Mouse (Mus musculus) kidney, postnatal 0 days (tissue): Measurements from ENCODE around the gene Phf13. TPM values are rescaled to one million over a fixed set of nuclear protein-coding genes. Genes with fewer than 3 reads are reported as not detected.

Experiments used
- ATAC-seq: fragments of 200-750 bp; cut with Nextera tagmentation; replicated peaks from 2 replicates; pipeline ENCODE4 v1.8.0; 2017; ENCODE audit warnings: low read depth, moderate number of reproducible peaks, moderate TSS enrichment, moderate library complexity; ENCODE audit not compliant: low FRiP score
- DNase-seq: peaks from one replicate; pipeline ENCODE4 v3.0.0-alpha.2; 2016; ENCODE audit warnings: low spot score
- H3K27ac ChIP-seq: fragments of 300-500 bp; sonication (generic); 2 replicates; pipeline ENCODE4 v1.5.1; 2014; ENCODE audit warnings: mild to moderate bottlenecking
- H3K27me3 ChIP-seq: fragments of 300-500 bp; sonication (generic); 2 replicates; pipeline ENCODE4 v1.6.1; 2014; ENCODE audit warnings: low read length, mixed read lengths; ENCODE audit not compliant: insufficient read depth
- H3K36me3 ChIP-seq: fragments of 300-500 bp; sonication (generic); 2 replicates; pipeline ENCODE4 v1.6.1; 2014; ENCODE audit warnings: low read length, mixed read lengths; ENCODE audit not compliant: insufficient read depth
- H3K4me1 ChIP-seq: fragments of 300-500 bp; sonication (generic); replicated peaks from 2 replicates; pipeline ENCODE4 v1.6.1; 2014; ENCODE audit warnings: antibody characterized with exemption, low read length, mixed read lengths; ENCODE audit not compliant: insufficient read depth
- H3K4me2 ChIP-seq: fragments of 300-500 bp; sonication (generic); 2 replicates; pipeline ENCODE4 v1.6.1; 2014; ENCODE audit warnings: mild to moderate bottlenecking, low read length, moderate library complexity, mixed read lengths
- H3K4me3 ChIP-seq: fragments of 300-500 bp; sonication (generic); replicated peaks from 2 replicates; pipeline ENCODE4 v1.5.1; 2014; ENCODE audit warnings: low read depth, low read length
- H3K9ac ChIP-seq: fragments of 300-500 bp; sonication (generic); 2 replicates; pipeline ENCODE4 v1.6.1; 2014; ENCODE audit warnings: low read depth, low read length
- H3K9me3 ChIP-seq: fragments of 300-500 bp; sonication (generic); replicated peaks from 2 replicates; pipeline ENCODE4 v1.6.1; 2016; ENCODE audit warnings: low read length, inconsistent platforms, mixed read lengths
- CTCF ChIP-seq: IDR thresholded peaks from 2 replicates; pipeline ENCODE4 v1.5.1; 2016; ENCODE audit warnings: antibody characterized with exemption, low read depth, mild to moderate bottlenecking, moderate library complexity
- WGBS: fragments of 180-500 bp; shearing (Covaris S2); extraction: QIAGEN DNeasy Blood & Tissue Kit; methylation state at CpG from one replicate; pipeline ENCODE4 v1.1.7; 2014; 5-methylcytosine and 5-hydroxymethylcytosine counted together
- polyA plus RNA-seq: library from polyadenylated mRNA; unstranded; fragments of >200 nt; fragmentation: Nextera tagmentation; extraction: Ambion mirVana; gene quantifications from 2 replicates; pipeline ENCODE4 v1.2.1, GENCODE M21; 2015

Gene Phf13
- polyA plus RNA-seq, 1 experiment from 2014 or later: 23.7 TPM

GRCm38 (mm10) chr4:152028456-152028855, 32.4 kb upstream of the Phf13 start:
- DNase-seq (no peak), ATAC-seq (no peak)
- no peak overlapping the region for H3K4me3 ChIP-seq
- TF ChIP-seq CTCF: no peak
- WGBS: 59% methylated on average over 15 of the region's 15 CpGs
- peaks cover 22% of the 10 kb centered on the region for H3K4me1 ChIP-seq
- H3K4me2 ChIP-seq: peak overlapping the region; percentile 75
- H3K36me3 ChIP-seq: no peaks in the 10 kb centered on the region
- H3K9me3 ChIP-seq: no peaks in the 10 kb centered on the region
- peak overlapping the region; percentile 50; the same call in 1 of the 2 replicates for H3K9ac ChIP-seq
- no peak overlapping the region for H3K27ac ChIP-seq
- H3K27me3 ChIP-seq: no peaks in the 10 kb centered on the region

DNA sequence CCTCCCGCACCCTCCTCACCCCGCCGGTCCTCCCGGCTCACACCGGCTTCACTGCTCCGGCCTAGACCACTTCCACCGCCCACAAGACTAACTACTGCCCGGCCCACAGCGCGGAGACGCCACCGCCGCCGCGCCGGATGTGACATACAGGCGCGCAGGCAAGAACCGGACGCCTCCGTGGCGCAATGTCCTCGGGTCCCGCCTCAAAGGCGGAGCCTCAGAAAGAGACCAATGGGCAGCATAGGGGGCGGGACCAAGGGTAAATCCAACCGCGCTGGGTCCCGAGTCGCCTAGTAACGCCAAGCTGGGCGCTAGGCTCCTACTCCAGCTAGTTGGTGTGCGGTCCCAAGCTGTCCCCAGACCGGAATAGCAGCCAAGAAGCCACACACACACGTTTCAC, 31.5 kb upstream of the Phf13 start, which contains the start of gene Zbtb48:
Zbtb48 (minus strand) TSS at position 148 of the 400 bp plus-strand sequence.
- TF ChIP-seq CTCF: no peak
- Histone ChIP-seq H3K27me3 (no peaks in the 10 kb centered on the region), H3K9me3 (no peaks in the 10 kb centered on the region), H3K9ac (peak within 1 kb of the TSS; percentile 53), H3K27ac (peak within 1 kb of the TSS; percentile 76), H3K4me1 (peaks cover 22% of the 10 kb centered on the region), H3K4me2 (peak within 1 kb of the TSS; percentile 75), H3K4me3 (peak within 1 kb of the TSS; percentile 66), H3K36me3 (no peaks in the 10 kb centered on the region)
- DNase-seq (peak; percentile 99), ATAC-seq (peak; percentile 95)
- WGBS: under 1% methylated on average over 30 of the region's 35 CpGs

DNA sequence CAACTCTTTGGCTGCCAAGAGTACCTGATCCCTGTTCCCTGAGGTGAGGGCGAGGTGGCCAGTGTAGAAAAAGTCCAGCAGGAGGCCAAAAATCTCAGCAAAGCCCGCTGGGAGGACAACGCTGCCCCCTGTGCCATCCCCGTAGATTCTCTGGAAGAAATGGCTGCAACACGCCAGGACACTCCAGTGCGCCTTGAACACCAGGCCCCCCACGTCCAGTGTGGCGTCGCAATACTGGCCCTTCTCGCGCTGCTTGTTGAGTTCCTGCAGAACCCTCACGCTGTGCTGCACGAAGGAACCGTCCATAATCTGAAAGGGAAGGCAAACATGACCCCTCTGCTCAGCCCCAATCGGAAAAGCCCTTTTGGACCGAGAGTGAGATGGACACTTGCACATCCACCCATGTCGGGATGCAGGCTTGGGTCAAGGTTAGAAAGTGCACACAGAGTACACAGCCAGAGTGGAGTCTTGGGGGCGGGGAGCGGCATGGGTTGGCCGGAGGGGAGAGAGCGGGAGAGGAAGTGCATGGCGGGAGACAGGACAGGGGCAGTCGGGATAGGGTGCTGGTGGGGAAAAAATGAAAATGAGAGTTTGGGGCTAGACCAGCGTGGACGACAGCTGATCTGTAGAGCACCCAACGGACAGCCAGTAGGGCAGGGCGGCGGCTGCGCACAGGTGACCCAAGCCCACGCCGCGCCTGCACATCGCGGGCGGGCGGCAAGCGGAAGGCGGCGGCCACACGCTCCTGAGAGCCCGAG, 30.9 kb upstream of the Phf13 start:
- Histone ChIP-seq H3K36me3 (peaks cover 5% of the 10 kb centered on the region; the same call in 1 of the 2 replicates), H3K4me3 (peak overlapping the region; percentile 66), H3K27me3 (no peaks in the 10 kb centered on the region), H3K9ac (peak overlapping the region; percentile 53), H3K9me3 (no peaks in the 10 kb centered on the region), H3K4me1 (peaks cover 22% of the 10 kb centered on the region), H3K27ac (peak overlapping the region; percentile 76), H3K4me2 (peak overlapping the region; percentile 75)
- TF ChIP-seq CTCF: peak; percentile 12; the same call in 1 of the 2 replicates
- WGBS: 2% methylated on average over 39 of the region's 41 CpGs
- DNase-seq (peak; percentile 52), ATAC-seq (peak; percentile 62)

- Histone ChIP-seq H3K9ac (no peak overlapping the region), H3K27ac (no peak overlapping the region), H3K4me2 (no peak overlapping the region), H3K4me3 (no peak overlapping the region), H3K36me3 (peaks cover 29% of the 10 kb centered on the region), H3K9me3 (no peaks in the 10 kb centered on the region), H3K4me1 (peaks cover 22% of the 10 kb centered on the region), H3K27me3 (no peaks in the 10 kb centered on the region)
- ATAC-seq (no peak), DNase-seq (no peak)
- no peak for TF ChIP-seq CTCF
- WGBS: 89% methylated on average over 11 of the region's 11 CpGs
These were observed 28.5 kb upstream of the Phf13 start for GRCm38 (mm10) chr4:152024525-152024924.

DNA sequence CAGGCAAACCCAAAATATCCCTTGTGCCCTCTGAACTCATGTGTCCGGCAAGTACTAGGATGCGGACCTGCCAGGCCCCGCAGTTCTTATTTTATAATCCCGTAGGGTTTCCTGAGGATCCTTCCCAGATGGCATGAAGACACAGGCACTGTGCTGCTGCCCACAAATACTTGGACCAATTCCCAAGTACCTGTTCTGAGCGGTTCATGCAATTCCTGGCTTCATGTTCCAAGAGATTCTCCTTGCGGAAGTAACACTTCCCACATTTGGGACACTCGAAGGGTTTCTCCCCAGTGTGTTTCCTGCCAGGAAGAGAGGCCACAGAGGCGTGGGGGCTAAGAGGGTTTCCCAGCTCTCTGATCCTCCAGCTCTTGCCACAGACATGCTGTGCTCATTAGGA, 26.4 kb upstream of the Phf13 start:
- no peak overlapping the region for H3K27ac ChIP-seq
- no peak for TF ChIP-seq CTCF
- H3K36me3 ChIP-seq: peaks cover 33% of the 10 kb centered on the region
- H3K4me1 ChIP-seq: peaks cover 16% of the 10 kb centered on the region
- WGBS: 79% methylated on average over 8 of the region's 8 CpGs
- ATAC-seq: no peak
- H3K4me2 ChIP-seq: no peak overlapping the region
- no peak overlapping the region for H3K4me3 ChIP-seq
- H3K9ac ChIP-seq: no peak overlapping the region
- no peaks in the 10 kb centered on the region for H3K9me3 ChIP-seq
- DNase-seq: no peak
- no peaks in the 10 kb centered on the region for H3K27me3 ChIP-seq

GRCm38 (mm10) chr4:152021568-152022097, 25.6 kb upstream of the Phf13 start:
- peaks cover 33% of the 10 kb centered on the region for H3K36me3 ChIP-seq
- DNase-seq (no peak), ATAC-seq (no peak)
- no peaks in the 10 kb centered on the region for H3K27me3 ChIP-seq
- 78% methylated on average over 12 of the region's 12 CpGs for WGBS
- TF ChIP-seq CTCF: no peak
- no peak overlapping the region for H3K9ac ChIP-seq
- H3K4me1 ChIP-seq: peaks cover 14% of the 10 kb centered on the region
- H3K9me3 ChIP-seq: no peaks in the 10 kb centered on the region
- no peak overlapping the region for H3K4me3 ChIP-seq
- H3K27ac ChIP-seq: no peak overlapping the region
- H3K4me2 ChIP-seq: no peak overlapping the region
